18 mouse cellular contexts compared by ENCODE assay signal in genomic region chr4:117999951-118000350, GRCm38 (mm10).
DNase-seq lines count a peak whose midpoint lies in the region; ATAC-seq and TF ChIP-seq lines count a peak whose summit lies in the region.
"Had no signal": no experiment of that assay in that cellular context is flagged by ENCODE, and none has a peak within 500 bp of the region (broad histone marks: within the 10 kb centered on the region; RNA-seq: fewer than 3 reads in every experiment).

No protein-coding gene starts in this region.

- no peaks in the 10 kb centered on the region for H3K36me3 ChIP-seq in heart, embryonic 12.5 days
- H3K36me3 ChIP-seq in lung, postnatal 0 days (ENCODE audit: insufficient read depth, low read length) = no peaks in the 10 kb centered on the region
- no peaks in the 10 kb centered on the region for H3K36me3 ChIP-seq in limb, embryonic 12.5 days
- H3K36me3 ChIP-seq: embryonic facial prominence, embryonic 15.5 days; forebrain, embryonic 12.5 days; liver, embryonic 15.5 days had no signal

- TF ChIP-seq CTCF in lung, postnatal 0 days (IDR thresholded peaks at IDR 0.05) = no peak

- TF ChIP-seq EP300 in lung, postnatal 0 days (IDR thresholded peaks at IDR 0.05) = no peak

- H3K4me1 ChIP-seq in heart, embryonic 12.5 days (replicated peaks) = peaks cover 43% of the 10 kb centered on the region
- peaks cover 15% of the 10 kb centered on the region; the same call in 1 of the 2 replicates for H3K4me1 ChIP-seq in lung, postnatal 0 days (ENCODE audit: insufficient read depth, low read depth, low read length)
- peaks cover 45% of the 10 kb centered on the region for H3K4me1 ChIP-seq in limb, embryonic 12.5 days (replicated peaks)

- H3K9me3 ChIP-seq in heart, embryonic 12.5 days (replicated peaks) = no peaks in the 10 kb centered on the region
- H3K9me3 ChIP-seq in lung, postnatal 0 days (ENCODE audit: low read length) = no peaks in the 10 kb centered on the region
- H3K9me3 ChIP-seq in limb, embryonic 12.5 days = no peaks in the 10 kb centered on the region
- H3K9me3 ChIP-seq: embryonic facial prominence, embryonic 15.5 days; forebrain, embryonic 12.5 days; liver, embryonic 15.5 days had no signal

- H3K4me3 ChIP-seq in heart, embryonic 12.5 days = no peak overlapping the region
- no peak overlapping the region for H3K4me3 ChIP-seq in lung, postnatal 0 days (ENCODE audit: low read depth, low read length)
- H3K4me3 ChIP-seq in limb, embryonic 12.5 days (replicated peaks) = no peak overlapping the region
- H3K4me3 ChIP-seq: embryonic facial prominence, embryonic 15.5 days; forebrain, embryonic 12.5 days; liver, embryonic 15.5 days had no signal

- peak; percentile 12; the same call in 1 of the 2 replicates for ATAC-seq in heart, embryonic 12.5 days (ENCODE audit: insufficient number of reproducible peaks, low FRiP score)
- ATAC-seq in lung, postnatal 0 days = no peak
- no peak for ATAC-seq in limb, embryonic 12.5 days (ENCODE audit: insufficient number of reproducible peaks, insufficient read depth, low FRiP score, low TSS enrichment, low read depth)
- ATAC-seq: activated CD4-positive, CD25-positive, alpha-beta regulatory T cell, adult 4 months had no signal

- WGBS in heart, embryonic 12.5 days = 42% methylated on average over 7 of the region's 7 CpGs
- 37% methylated on average over 7 of the region's 7 CpGs for WGBS in lung, postnatal 0 days
- 51% methylated on average over 7 of the region's 7 CpGs for WGBS in limb, embryonic 12.5 days

- no peak for DNase-seq in heart, postnatal 14 days
- DNase-seq in lung, postnatal 0 days (ENCODE audit: low spot score) = peak; percentile 30
- no peak for DNase-seq in lung, postnatal 25 days (ENCODE audit: low spot score)
- peak; percentile 61 for DNase-seq in NIH3T3 (ENCODE audit: low read depth)
- DNase-seq in thymus, postnatal 0 days (ENCODE audit: low spot score) = no peak
- DNase-seq: cerebellum, adult 11-12 months; gastrocnemius, postnatal 36 days; heart, postnatal 10 days; left cerebral cortex, postnatal 4 days; midbrain, embryonic 14.5 days had no signal

- no peaks in the 10 kb centered on the region; the same call in 1 of the 2 replicates for H3K27me3 ChIP-seq in heart, embryonic 12.5 days (replicated peaks)
- no peaks in the 10 kb centered on the region for H3K27me3 ChIP-seq in lung, postnatal 0 days (replicated peaks; ENCODE audit: insufficient read depth, low read length)
- no peaks in the 10 kb centered on the region for H3K27me3 ChIP-seq in limb, embryonic 12.5 days
- H3K27me3 ChIP-seq: CH12.LX; forebrain, embryonic 12.5 days had no signal

- no peak overlapping the region for H3K9ac ChIP-seq in heart, embryonic 12.5 days
- no peak overlapping the region for H3K9ac ChIP-seq in lung, postnatal 0 days (replicated peaks; ENCODE audit: low read depth)
- no peak overlapping the region for H3K9ac ChIP-seq in limb, embryonic 12.5 days (replicated peaks)
- H3K9ac ChIP-seq: embryonic facial prominence, embryonic 15.5 days; forebrain, embryonic 12.5 days; liver, embryonic 15.5 days had no signal

- no peak overlapping the region for H3K4me2 ChIP-seq in heart, embryonic 12.5 days
- no peak overlapping the region for H3K4me2 ChIP-seq in lung, postnatal 0 days (replicated peaks; ENCODE audit: low read depth, low read length)
- no peak overlapping the region for H3K4me2 ChIP-seq in limb, embryonic 12.5 days
- H3K4me2 ChIP-seq: embryonic facial prominence, embryonic 15.5 days; forebrain, embryonic 12.5 days; liver, embryonic 15.5 days had no signal

- no peak overlapping the region for H3K27ac ChIP-seq in heart, embryonic 12.5 days (ENCODE audit: poor library complexity, severe bottlenecking)
- H3K27ac ChIP-seq in lung, postnatal 0 days (ENCODE audit: low read length) = no peak overlapping the region
- H3K27ac ChIP-seq in limb, embryonic 12.5 days = peak overlapping the region; percentile 74; the same call in 1 of the 2 replicates
- H3K27ac ChIP-seq: embryonic facial prominence, embryonic 15.5 days; forebrain, embryonic 12.5 days; liver, embryonic 15.5 days; macrophage had no signal

- intact Hi-C loops in heart, postnatal 14 days (cut with DNase I) = no loop called here

Comparison
In these comparisons a context has a peak if more than half of its experiments do, and no peak if none do; other contexts are left out.
1. DNase-seq: peak in lung, postnatal 0 days (single experiment) and NIH3T3 (single experiment); none in heart, postnatal 14 days (0 of 2), lung, postnatal 25 days (single experiment) and thymus, postnatal 0 days (single experiment).